Mouse (Mus musculus) mature B cell (primary cell): ENCODE measurements around the gene Lce1k.
"Not testable (repeated sequence)": the region's sequence is repeated elsewhere in the genome, so short reads cannot be mapped to it uniquely, and the experiment has no call there.

ENCODE experiments used
- in situ Hi-C: fragments of 300-500 bp; cut with MboI; formaldehyde crosslinking; loops from 2 replicates; pipeline ENCODE4 v1.14.3; 2019

Lce1k gene

DNA sequence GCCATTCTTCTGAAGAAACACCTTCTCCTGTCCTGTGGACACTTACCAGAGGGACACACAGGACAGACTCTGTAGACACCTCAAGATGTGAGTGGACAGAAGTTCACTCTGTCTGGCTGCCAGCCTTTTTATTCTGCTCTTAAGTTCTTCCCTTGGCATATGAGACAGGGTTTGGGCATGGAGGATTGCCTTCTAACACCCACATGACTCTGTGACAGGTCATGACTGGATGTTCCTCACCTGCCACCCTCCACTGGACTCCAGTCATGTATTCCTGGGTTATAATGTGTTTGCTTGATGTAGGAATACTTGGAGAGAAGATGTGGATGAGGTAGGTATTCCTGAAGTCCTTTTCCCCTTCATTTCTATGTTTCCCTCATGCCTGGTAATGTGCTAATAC is at the start of gene Lce1k:
Gene Lce1k (minus strand): TSS at position 101 of the 400 bp plus-strand sequence.
- in situ Hi-C loops: no loop called here

DNA sequence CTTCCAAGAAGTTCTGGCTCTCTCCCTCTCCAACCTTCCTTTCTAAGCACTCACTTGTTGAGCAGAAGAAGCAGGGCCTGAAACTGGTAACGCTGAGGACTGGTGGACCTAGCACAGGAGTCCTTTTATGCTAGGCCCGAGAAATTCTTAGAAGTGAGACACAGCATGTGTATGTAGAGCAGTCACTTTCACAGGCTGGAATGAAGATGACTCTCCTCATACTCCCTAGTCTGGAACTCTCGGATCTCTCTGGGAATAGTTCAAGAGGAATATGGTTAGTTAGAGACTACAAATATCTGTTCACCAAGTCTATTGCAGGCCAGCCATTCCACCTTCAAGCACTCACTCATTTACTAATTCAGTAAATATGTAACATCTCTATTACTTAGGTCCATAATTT is 43.5 kb upstream of the Lce1k start, which contains the start of gene Lce1l:
Gene Lce1l (minus strand): TSS at position 101 of the 400 bp plus-strand sequence.
- in situ Hi-C loops: no loop called here

DNA sequence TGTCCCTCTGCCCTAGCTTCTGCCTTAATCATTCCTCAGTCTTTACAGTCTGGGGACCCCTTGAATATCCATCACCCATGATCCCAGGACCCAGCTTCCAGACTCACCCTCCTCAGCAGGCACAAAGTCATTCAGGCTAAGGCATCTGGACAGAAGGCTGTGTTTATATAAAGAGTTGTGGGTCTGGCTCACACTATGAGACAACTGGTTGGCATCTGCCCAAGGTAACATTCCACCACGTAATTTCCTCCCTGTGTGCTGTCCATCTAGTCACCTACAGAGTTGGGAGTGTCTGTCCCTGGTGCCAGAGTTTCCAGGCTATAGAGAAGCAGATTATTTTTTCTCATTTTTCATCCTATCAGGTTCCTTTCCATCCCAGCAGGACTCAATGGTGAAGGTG is 19.4 kb upstream of the Lce1k start, which contains the start of gene Kprp:
Gene Kprp (minus strand): TSS at position 140 of the 400 bp plus-strand sequence.
- in situ Hi-C loops: no loop called here

- in situ Hi-C loops: no loop called here
Observed at GRCm38 (mm10) chr3:92825808-92826207, 18.1 kb upstream of the Lce1k start.

- in situ Hi-C loops: not testable (repeated sequence)
Observed at GRCm38 (mm10) chr3:92816036-92816435, 8.3 kb upstream of the Lce1k start.

DNA sequence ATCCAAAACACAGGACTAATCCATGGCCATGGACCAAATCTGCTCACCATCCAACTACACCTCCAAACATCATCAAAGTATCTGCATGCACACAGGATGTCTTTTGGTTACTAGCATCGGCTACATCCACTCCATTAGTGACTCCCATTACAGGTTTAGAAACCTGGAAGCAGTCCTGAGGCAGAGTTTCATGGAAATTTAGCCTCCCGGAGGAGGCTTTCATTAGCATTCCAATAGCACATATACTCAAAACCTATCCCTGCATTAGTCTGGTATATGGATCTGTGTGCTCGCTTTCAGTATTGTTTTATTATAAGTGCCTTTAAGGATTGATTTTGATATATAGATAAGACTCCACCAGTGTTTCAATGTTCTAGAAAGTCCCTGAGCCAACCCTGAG is 7.9 kb upstream of the Lce1k start:
- in situ Hi-C loops: no loop called here

DNA sequence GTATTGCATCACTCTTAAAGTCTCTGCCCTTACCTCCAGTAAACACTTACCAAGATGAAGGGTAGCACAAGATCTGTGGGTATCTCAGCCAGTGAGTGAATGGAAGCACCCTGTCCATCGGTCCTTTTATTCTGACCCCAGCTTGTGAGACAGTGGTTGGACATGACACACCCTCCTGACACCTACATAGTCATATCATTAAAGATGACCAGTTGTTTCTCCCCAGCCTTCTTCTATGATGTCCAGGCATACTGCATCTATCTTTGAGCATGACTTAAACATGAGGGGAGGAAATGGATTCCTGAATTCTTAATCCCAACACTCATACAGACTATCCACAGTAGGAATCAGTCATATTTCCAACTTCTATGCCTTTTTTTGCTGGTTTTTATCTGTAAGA is 17.3 kb downstream of the Lce1k start, which contains the start of gene Lce1j:
Gene Lce1j (minus strand): TSS at position 101 of the 400 bp plus-strand sequence.
- in situ Hi-C loops: no loop called here

DNA sequence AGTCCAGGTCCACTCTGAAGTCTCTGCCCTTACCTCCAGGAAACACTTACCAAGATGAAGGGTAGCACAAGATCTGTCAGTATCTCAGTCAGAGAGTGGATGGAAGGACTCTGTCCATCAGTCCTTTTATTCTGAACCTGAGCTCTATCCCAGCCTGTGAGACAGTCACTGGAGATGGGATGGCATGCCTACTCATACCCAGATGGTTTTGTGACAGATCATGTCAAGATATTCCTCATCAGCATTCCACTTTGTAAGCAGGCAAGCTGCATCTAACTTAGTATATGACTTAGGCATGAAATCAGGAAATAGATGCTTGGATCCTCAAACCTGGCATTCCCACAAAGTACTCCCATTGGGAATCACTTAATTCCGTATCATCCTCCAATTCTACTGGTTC is 28.9 kb downstream of the Lce1k start, which contains the start of gene Lce1i:
Gene Lce1i (minus strand): TSS at position 101 of the 400 bp plus-strand sequence.
- in situ Hi-C loops: no loop called here

GRCm38 (mm10) chr3:92771573-92771972 is 36.1 kb downstream of the Lce1k start:
- in situ Hi-C loops: no loop called here

- in situ Hi-C loops: no loop called here
Observed at GRCm38 (mm10) chr3:92764965-92765364, 42.7 kb downstream of the Lce1k start, which contains the start of gene Lce1h. Gene Lce1h (minus strand): TSS chr3:92765065.
